Mouse (Mus musculus): ENCODE results near the gene Tmc6. TPM values are rescaled to one million over a fixed set of nuclear protein-coding genes. Genes with fewer than 3 reads are reported as not detected.
"Not testable (repeated sequence)": the region's sequence is repeated elsewhere in the genome, so short reads cannot be mapped to it uniquely, and the experiment has no call there.

Tmc6 gene
- total RNA-seq, 2 experiments from 2014 or later = 11.2 to 18.4 TPM

- intact Hi-C loops (cut with DNase I) = no loop called here
- DNase-seq = no peak
These were observed 32.8 kb upstream of the Tmc6 start for GRCm38 (mm10) chr11:117814704-117815366.

- intact Hi-C loops (cut with DNase I) = no loop called here
- no peak for DNase-seq
These were observed 31.9 kb upstream of the Tmc6 start for GRCm38 (mm10) chr11:117813867-117814266.

GRCm38 (mm10) chr11:117810401-117811046 lies 28.5 kb upstream of the Tmc6 start:
- peak; percentile 84 to 86 for DNase-seq
- intact Hi-C loops (cut with DNase I) = no loop called here

- DNase-seq = peak; percentile 83 to 84
- intact Hi-C loops (cut with DNase I) = no loop called here
These were observed 27.7 kb upstream of the Tmc6 start, which contains the start of the genes Gm20708 and Syngr2 for GRCm38 (mm10) chr11:117809407-117810311. Gene Gm20708 (plus strand): TSS chr11:117809668. Gene Syngr2 (plus strand): TSS chr11:117809668.

- intact Hi-C loops (cut with DNase I) = no loop called here
- DNase-seq = no peak
These were observed 24.8 kb upstream of the Tmc6 start for GRCm38 (mm10) chr11:117806781-117807180.

- no peak for DNase-seq
- intact Hi-C loops (cut with DNase I) = no loop called here
These were observed 21.2 kb upstream of the Tmc6 start for GRCm38 (mm10) chr11:117803166-117803688.

- intact Hi-C loops (cut with DNase I) = no loop called here
- no peak for DNase-seq
These were observed 19.7 kb upstream of the Tmc6 start for GRCm38 (mm10) chr11:117801650-117802049.

GRCm38 (mm10) chr11:117800038-117800437 lies 18.0 kb upstream of the Tmc6 start:
- no peak for DNase-seq
- intact Hi-C loops (cut with DNase I) = no loop called here

GRCm38 (mm10) chr11:117799174-117799573 lies 17.2 kb upstream of the Tmc6 start:
- no peak for DNase-seq
- intact Hi-C loops (cut with DNase I) = no loop called here

GRCm38 (mm10) chr11:117798160-117798541 lies 16.2 kb upstream of the Tmc6 start:
- no peak for DNase-seq
- intact Hi-C loops (cut with DNase I) = no loop called here

GRCm38 (mm10) chr11:117797511-117798159 lies 15.6 kb upstream of the Tmc6 start, which contains the start of gene 6030468B19Rik:
Gene 6030468B19Rik (plus strand): TSS chr11:117797660.
- no peak for DNase-seq

GRCm38 (mm10) chr11:117796954-117797353 lies 15.0 kb upstream of the Tmc6 start:
- no peak for DNase-seq
- intact Hi-C loops (cut with DNase I) = no loop called here

More at GRCm38 (mm10) chr11:117797511-117798159, 15.6 kb upstream of the Tmc6 start, which contains the start of gene 6030468B19Rik:
- intact Hi-C loops (cut with DNase I) = no loop called here

- DNase-seq = no peak
- intact Hi-C loops (cut with DNase I) = no loop called here
These were observed 12.1 kb upstream of the Tmc6 start for GRCm38 (mm10) chr11:117794035-117794551.

GRCm38 (mm10) chr11:117792281-117792888 lies 10.4 kb upstream of the Tmc6 start:
- DNase-seq = no peak
- intact Hi-C loops (cut with DNase I) = no loop called here

GRCm38 (mm10) chr11:117791441-117791761 lies 9.4 kb upstream of the Tmc6 start:
- DNase-seq = no peak
- intact Hi-C loops (cut with DNase I) = no loop called here

GRCm38 (mm10) chr11:117790703-117791440 lies 8.9 kb upstream of the Tmc6 start:
- no peak for DNase-seq

GRCm38 (mm10) chr11:117790286-117790685 lies 8.3 kb upstream of the Tmc6 start:
- peak; percentile 78 to 81 for DNase-seq
- intact Hi-C loops (cut with DNase I) = loop anchor here (1.0 kb wide), 1 partner anchor 34 kb away; no protein-coding TSS in a partner anchor

More at GRCm38 (mm10) chr11:117790703-117791440, 8.9 kb upstream of the Tmc6 start:
- intact Hi-C loops (cut with DNase I) = loop anchor here (1.0 kb wide), 1 partner anchor 33 kb away; no protein-coding TSS in a partner anchor

- DNase-seq; intact Hi-C loops (cut with DNase I): not testable (repeated sequence)
These were observed 6.5 kb upstream of the Tmc6 start for GRCm38 (mm10) chr11:117788481-117788880.

GRCm38 (mm10) chr11:117786294-117786693 lies 4.3 kb upstream of the Tmc6 start:
- DNase-seq = peak; percentile 54 to 65
- intact Hi-C loops (cut with DNase I) = loop anchor here (2.0 kb wide), 1 partner anchor 75 kb away; no protein-coding TSS in a partner anchor
